Mouse (Mus musculus): ENCODE results near the gene Nlrp2.

The Nlrp2 gene

GRCm38 (mm10) chr7:5350935-5351334 is at the start of gene Nlrp2:
TSS of gene Nlrp2 (minus strand) at chr7:5351035.
- no peak for DNase-seq (ENCODE audit: low spot score)

GRCm38 (mm10) chr7:5366724-5367123 is 15.9 kb upstream of the Nlrp2 start:
- DNase-seq (ENCODE audit: low spot score), result no peak

DNA sequence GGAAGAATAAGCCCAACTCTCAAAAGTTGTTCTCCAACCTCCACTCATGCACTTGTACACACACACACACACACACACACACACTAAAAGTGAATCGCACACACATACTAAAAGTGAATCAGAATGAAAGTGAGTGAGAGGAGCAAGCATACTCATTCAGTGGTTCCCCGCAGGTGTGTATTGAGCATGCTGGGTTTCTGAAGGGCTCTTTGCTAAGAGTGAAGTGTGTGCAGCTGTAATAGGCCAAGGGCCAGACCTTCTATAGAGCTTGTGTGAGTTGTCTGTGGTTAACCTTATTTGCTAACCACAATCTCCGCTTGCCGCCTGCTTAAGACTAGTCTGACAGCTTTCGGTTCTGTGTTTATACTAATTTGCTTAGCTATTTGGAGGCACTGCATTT is 12.8 kb upstream of the Nlrp2 start:
- DNase-seq (ENCODE audit: low spot score), result no peak

DNA sequence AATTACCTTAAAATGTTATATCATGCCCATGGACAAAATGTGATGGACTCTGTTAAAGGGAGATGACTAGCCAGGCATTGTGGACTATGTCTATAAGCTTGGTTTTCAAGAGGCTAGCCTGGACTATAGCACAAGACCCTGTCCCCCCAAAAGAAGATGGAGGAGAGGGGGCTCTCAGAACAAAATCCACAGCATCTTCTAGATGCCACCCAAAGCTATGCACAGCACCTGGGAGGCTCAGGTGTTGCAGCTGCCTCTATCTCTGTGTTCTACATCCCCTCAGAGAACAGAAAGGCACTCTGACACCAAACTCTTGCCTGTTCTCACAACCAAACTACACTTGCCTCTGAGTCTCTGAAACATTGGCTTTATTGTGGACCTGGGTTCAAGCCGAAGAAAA is 598 bp downstream of the Nlrp2 start, which contains the start of gene Gm5065:
Gene Gm5065 (plus strand): TSS at position 301 of the 400 bp plus-strand sequence.
- no peak for DNase-seq (ENCODE audit: low spot score)

GRCm38 (mm10) chr7:5327511-5327910 is 23.3 kb downstream of the Nlrp2 start:
- no peak for DNase-seq (ENCODE audit: low spot score)

DNA sequence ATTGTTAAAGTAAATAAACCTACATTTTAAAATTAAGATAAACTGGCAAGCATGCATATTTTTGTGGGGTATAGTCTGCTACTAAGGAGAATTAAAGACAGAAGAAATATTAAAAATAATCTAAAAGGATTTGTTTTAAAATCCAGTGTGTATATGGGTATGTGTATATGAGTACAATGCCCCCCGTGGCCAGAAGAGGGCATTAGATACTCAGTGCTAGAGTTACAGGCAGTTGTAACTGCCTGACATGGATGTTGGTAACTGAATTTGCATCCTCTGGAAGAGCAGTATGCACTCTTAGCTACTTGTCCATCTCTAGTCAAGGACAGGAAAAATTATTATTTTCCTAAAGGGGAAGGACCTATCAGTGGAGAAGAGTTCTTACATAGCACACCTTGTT is 62.6 kb downstream of the Nlrp2 start:
- DNase-seq (ENCODE audit: low spot score), result no peak

DNA sequence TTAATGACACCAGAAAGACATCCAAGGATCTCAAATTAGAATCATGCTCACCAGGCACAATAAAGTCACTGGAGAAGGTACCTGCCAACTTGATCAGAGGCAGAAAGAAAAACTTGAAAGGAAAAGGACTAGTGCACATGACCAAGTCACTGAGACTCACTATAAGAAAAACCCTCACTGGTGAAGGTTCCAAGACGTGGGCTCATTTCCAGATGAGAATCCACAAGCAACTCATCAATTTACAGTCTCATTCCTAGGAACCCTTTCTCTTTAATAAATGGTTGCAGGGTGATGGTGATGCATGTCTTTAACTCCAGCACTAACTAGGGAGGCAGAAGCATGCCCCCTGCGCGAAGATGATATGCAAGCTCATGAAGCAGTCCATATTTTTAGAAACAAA is 87.8 kb downstream of the Nlrp2 start:
- DNase-seq (ENCODE audit: low spot score), result no peak
